Mouse (Mus musculus): ENCODE results near the gene Grid1. TPM values are rescaled to one million over a fixed set of nuclear protein-coding genes. Genes with fewer than 3 reads are reported as not detected.

Grid1 gene
- polyA plus RNA-seq, 1 experiment, result 0.13 TPM

DNA sequence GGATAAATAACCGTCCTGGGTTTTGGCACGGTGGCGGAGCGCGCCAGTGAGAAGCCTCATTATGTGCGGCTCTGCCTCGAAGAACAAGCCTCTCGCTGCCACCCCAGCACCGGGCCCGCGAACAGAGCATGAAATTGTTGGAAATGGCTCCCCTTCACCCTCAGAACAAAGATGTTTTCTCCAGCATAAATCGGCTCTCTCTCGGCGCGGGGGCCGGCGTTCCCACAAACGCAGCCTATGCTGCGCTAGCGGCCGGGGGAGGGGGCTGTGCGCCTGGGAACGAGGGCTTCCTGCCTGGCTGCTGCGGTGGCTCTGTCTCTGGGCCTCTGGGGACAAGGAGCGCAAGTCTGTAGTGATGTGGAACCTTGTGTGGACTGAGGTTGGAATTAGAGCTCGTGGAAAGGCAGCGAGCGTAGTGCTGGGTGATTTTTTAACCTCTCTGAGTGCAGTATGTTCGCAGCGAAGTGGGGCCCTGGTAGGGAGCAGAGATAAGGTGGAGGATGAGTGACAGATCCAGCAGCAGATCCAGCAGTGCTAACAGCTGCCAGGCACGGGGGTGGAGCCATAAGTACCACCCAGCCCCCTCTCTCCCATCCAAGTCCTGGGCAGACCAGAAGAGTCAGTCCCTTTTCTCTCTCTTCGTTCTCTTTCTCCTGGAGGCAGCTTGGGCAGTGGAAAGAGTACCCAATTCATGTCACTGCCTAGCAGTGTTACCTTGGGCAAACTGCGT lies 76.5 kb downstream of the Grid1 start:
- H3K4me3 ChIP-seq (replicated peaks; ENCODE audit: extremely low read depth, low read depth, low read length), result no peak overlapping the region
- WGBS, result 11% methylated on average over 33 of the region's 33 CpGs
- TF ChIP-seq POLR2A (IDR thresholded peaks at IDR 0.05; ENCODE audit: borderline replicate concordance, extremely low read depth, low read depth, low read length), result no peak
- TF ChIP-seq CTCF (IDR thresholded peaks at IDR 0.05; ENCODE audit: insufficient read depth, low read length), result no peak
- DNase-seq, result no peak
- no peaks in the 10 kb centered on the region for H3K4me1 ChIP-seq (ENCODE audit: control insufficient read depth, insufficient read depth, low read length)

DNA sequence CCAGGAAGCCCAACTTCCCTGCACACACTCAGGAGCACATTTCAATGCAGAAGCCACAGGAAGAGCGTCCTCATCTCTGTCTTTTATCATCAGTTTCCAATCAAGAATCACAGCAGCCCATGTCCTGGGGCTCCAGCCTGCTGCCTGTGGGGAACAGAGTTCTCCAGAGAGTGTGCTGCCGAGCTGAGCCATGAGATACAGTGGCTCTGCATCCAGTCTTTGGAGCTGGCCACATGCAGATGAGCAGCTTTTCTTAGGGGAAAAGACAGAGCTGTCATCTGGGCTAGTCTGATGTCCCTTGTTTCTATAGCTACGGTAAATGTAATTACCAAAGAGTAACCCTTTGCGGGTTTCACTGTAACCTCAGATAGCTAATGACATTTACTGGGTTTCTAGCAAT lies 83.9 kb downstream of the Grid1 start:
- TF ChIP-seq POLR2A (IDR thresholded peaks at IDR 0.05; ENCODE audit: borderline replicate concordance, extremely low read depth, low read depth, low read length) (no peak), CTCF (IDR thresholded peaks at IDR 0.05; ENCODE audit: insufficient read depth, low read length) (no peak)
- no peak for DNase-seq
- WGBS, result 64% methylated on average over 4 of the region's 4 CpGs
- H3K4me1 ChIP-seq (ENCODE audit: control insufficient read depth, insufficient read depth, low read length), result no peaks in the 10 kb centered on the region
- H3K4me3 ChIP-seq (replicated peaks; ENCODE audit: extremely low read depth, low read depth, low read length), result no peak overlapping the region

GRCm38 (mm10) chr14:34905697-34906096 lies 85.8 kb downstream of the Grid1 start:
- 55% methylated on average over 2 of the region's 2 CpGs for WGBS
- DNase-seq, result no peak
- TF ChIP-seq CTCF (IDR thresholded peaks at IDR 0.05; ENCODE audit: insufficient read depth, low read length) (no peak), POLR2A (IDR thresholded peaks at IDR 0.05; ENCODE audit: borderline replicate concordance, extremely low read depth, low read depth, low read length) (no peak)
- Histone ChIP-seq H3K4me1 (ENCODE audit: control insufficient read depth, insufficient read depth, low read length) (no peaks in the 10 kb centered on the region), H3K4me3 (replicated peaks; ENCODE audit: extremely low read depth, low read depth, low read length) (no peak overlapping the region)

- TF ChIP-seq POLR2A (IDR thresholded peaks at IDR 0.05; ENCODE audit: borderline replicate concordance, extremely low read depth, low read depth, low read length) (no peak), CTCF (IDR thresholded peaks at IDR 0.05; ENCODE audit: insufficient read depth, low read length) (no peak)
- H3K4me1 ChIP-seq (ENCODE audit: control insufficient read depth, insufficient read depth, low read length), result no peaks in the 10 kb centered on the region
- no peak for DNase-seq
- 66% methylated on average over 2 of the region's 2 CpGs for WGBS
- H3K4me3 ChIP-seq (replicated peaks; ENCODE audit: extremely low read depth, low read depth, low read length), result no peak overlapping the region
These were observed 88.5 kb downstream of the Grid1 start for GRCm38 (mm10) chr14:34908366-34908765.

GRCm38 (mm10) chr14:34908804-34909203 lies 88.9 kb downstream of the Grid1 start:
- DNase-seq, result no peak
- WGBS, result 49% methylated on average over 4 of the region's 4 CpGs
- Histone ChIP-seq H3K4me1 (ENCODE audit: control insufficient read depth, insufficient read depth, low read length) (no peaks in the 10 kb centered on the region), H3K4me3 (replicated peaks; ENCODE audit: extremely low read depth, low read depth, low read length) (no peak overlapping the region)
- TF ChIP-seq POLR2A (IDR thresholded peaks at IDR 0.05; ENCODE audit: borderline replicate concordance, extremely low read depth, low read depth, low read length), result no peak
- no peak for TF ChIP-seq CTCF (IDR thresholded peaks at IDR 0.05; ENCODE audit: insufficient read depth, low read length)

DNA sequence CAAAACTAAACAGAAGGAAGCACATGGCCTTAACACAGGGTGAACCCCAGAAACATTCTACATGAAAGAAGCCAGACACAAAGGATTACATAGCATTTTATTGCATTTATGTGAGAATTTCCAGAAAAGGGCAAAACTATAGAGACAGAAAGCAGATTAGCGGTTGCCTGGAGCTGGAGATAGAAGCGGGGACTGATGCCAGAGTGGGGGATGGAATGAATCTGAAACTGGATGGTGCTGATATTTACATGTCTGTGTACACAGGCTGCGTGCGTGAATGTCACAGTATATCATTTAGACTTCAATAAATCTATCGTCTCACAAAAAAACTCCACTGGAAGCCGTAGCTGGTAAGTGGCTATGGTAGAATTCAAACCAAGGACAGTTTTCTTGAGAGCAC lies 96.4 kb downstream of the Grid1 start:
- DNase-seq, result no peak
- Histone ChIP-seq H3K4me3 (replicated peaks; ENCODE audit: extremely low read depth, low read depth, low read length) (no peak overlapping the region), H3K4me1 (ENCODE audit: control insufficient read depth, insufficient read depth, low read length) (no peaks in the 10 kb centered on the region)
- 83% methylated on average over 6 of the region's 6 CpGs for WGBS
- TF ChIP-seq POLR2A (IDR thresholded peaks at IDR 0.05; ENCODE audit: borderline replicate concordance, extremely low read depth, low read depth, low read length) (no peak), CTCF (IDR thresholded peaks at IDR 0.05; ENCODE audit: insufficient read depth, low read length) (no peak)

DNA sequence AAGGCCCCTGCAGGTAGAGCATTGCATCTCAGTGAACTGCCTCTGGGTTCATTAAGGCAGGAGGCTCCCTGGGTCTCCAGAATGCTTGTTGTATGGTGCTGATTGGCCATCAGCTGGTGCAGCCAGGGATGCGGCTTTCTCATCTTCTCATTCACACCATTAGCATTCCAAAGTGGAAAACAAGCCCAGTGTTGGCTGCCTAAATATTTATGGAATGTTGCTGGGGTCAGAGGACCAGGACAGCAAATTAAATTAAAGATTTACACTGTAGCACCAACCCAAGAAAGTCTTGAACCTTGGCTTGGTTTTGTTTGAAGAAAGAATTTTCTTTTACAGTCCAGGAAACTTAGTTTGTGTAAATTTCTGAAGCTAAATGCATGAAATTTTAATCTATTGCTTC lies 97.2 kb downstream of the Grid1 start:
- 35% methylated on average over 1 of the region's 1 CpGs for WGBS
- no peak for DNase-seq
- no peak for TF ChIP-seq POLR2A (IDR thresholded peaks at IDR 0.05; ENCODE audit: borderline replicate concordance, extremely low read depth, low read depth, low read length)
- TF ChIP-seq CTCF (IDR thresholded peaks at IDR 0.05; ENCODE audit: insufficient read depth, low read length), result no peak
- Histone ChIP-seq H3K4me3 (replicated peaks; ENCODE audit: extremely low read depth, low read depth, low read length) (no peak overlapping the region), H3K4me1 (ENCODE audit: control insufficient read depth, insufficient read depth, low read length) (no peaks in the 10 kb centered on the region)

DNA sequence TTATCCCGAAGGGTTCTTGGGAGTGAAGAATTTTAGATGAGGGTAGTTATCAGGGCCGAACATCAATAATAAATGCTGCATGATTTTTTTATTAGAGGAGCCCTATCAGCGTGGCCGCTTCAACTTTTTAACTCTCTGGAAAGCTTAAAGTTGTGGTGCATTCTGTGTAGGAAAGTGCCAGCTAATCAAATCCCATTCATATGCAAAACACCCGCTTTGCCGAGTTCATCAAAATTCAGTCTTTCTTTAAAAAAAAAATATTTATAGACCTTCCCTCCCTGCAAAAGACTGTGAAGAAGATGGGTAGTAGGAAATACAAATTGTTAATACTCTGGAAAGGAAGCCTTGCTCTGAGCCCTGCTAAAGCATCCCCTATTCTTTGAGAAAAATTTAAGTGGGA lies 99.3 kb downstream of the Grid1 start:
- DNase-seq, result no peak

DNA sequence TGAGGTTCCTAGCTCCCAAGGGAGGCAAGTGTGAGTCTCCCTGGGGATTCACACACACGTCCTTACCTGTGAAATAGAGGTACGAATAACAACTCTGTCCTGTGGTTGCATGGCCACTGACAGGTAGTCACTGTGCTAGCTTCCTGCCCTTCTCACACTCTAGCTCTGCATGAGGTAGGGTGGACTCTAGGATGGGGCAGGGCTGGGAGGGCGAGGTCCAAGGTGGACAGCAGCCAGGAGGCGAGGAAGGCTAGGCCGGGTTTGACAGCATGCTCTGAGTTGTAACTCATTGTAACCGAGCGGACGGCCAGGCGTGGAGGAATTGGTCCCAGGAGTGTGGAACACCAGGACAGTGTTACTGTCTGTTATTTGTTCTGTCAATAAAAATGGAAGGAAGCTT lies 101.4 kb downstream of the Grid1 start:
- no peak for DNase-seq
- WGBS, result 69% methylated on average over 9 of the region's 9 CpGs
- H3K4me1 ChIP-seq (ENCODE audit: control insufficient read depth, insufficient read depth, low read length), result no peaks in the 10 kb centered on the region
- no peak for TF ChIP-seq POLR2A (IDR thresholded peaks at IDR 0.05; ENCODE audit: borderline replicate concordance, extremely low read depth, low read depth, low read length)
- TF ChIP-seq CTCF (IDR thresholded peaks at IDR 0.05; ENCODE audit: insufficient read depth, low read length), result no peak
- H3K4me3 ChIP-seq (replicated peaks; ENCODE audit: extremely low read depth, low read depth, low read length), result no peak overlapping the region

More for the DNA sequence above, 99.3 kb downstream of the Grid1 start:
- no peak for TF ChIP-seq CTCF (IDR thresholded peaks at IDR 0.05; ENCODE audit: insufficient read depth, low read length)
- no peak for TF ChIP-seq POLR2A (IDR thresholded peaks at IDR 0.05; ENCODE audit: borderline replicate concordance, extremely low read depth, low read depth, low read length)
- 83% methylated on average over 6 of the region's 6 CpGs for WGBS
- no peak overlapping the region for H3K4me3 ChIP-seq (replicated peaks; ENCODE audit: extremely low read depth, low read depth, low read length)
- H3K4me1 ChIP-seq (ENCODE audit: control insufficient read depth, insufficient read depth, low read length), result no peaks in the 10 kb centered on the region

DNA sequence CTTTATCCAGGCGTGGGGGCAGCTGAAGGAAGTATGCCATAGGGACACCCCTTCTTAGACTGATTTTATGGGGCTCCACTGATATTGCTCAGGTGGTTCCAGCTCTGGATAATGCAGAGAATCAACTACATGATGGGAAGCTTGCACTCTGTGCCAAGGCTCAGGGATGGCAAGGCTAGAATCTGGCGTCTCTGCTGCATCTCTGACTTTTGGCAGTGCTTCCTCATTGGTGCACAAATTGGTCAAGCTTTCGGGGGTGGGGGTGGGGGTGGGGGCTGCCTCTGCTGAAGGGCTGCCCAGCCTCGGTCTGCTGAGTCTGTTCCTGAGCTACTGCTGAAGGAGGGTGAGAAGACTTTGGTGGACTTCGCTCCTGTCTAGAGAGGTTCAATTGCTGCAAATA lies 105.1 kb downstream of the Grid1 start:
- Histone ChIP-seq H3K4me1 (ENCODE audit: control insufficient read depth, insufficient read depth, low read length) (no peaks in the 10 kb centered on the region), H3K4me3 (replicated peaks; ENCODE audit: extremely low read depth, low read depth, low read length) (no peak overlapping the region)
- no peak for DNase-seq
- TF ChIP-seq POLR2A (IDR thresholded peaks at IDR 0.05; ENCODE audit: borderline replicate concordance, extremely low read depth, low read depth, low read length), result no peak
- no peak for TF ChIP-seq CTCF (IDR thresholded peaks at IDR 0.05; ENCODE audit: insufficient read depth, low read length)
- 53% methylated on average over 5 of the region's 5 CpGs for WGBS
